Mouse (Mus musculus) left cerebral cortex, adult 2 months (tissue): ENCODE data around the gene Cdk1. TPM values are rescaled to one million over a fixed set of nuclear protein-coding genes. Genes with fewer than 3 reads are reported as not detected.
A peak's percentile ranks its signal among the peaks of the same experiment; 100 is the strongest.
"Not testable (repeated sequence)": the region's sequence is repeated elsewhere in the genome, so short reads cannot be mapped to it uniquely, and the experiment has no call there.

Source experiments
- DNase-seq, 2 experiments: peaks; one replicate each; pipeline ENCODE4 v3.0.0; 2021 to 2022; ENCODE audit warnings: low spot score in 2 of 2, mixed read lengths in 1 of 2; ENCODE audit errors: extremely low spot score in 1 of 2
- H3K27ac ChIP-seq: fragments of 200-600 bp; 2 replicates; pipeline ENCODE4 v1.8.1; 2022
- H3K4me3 ChIP-seq: fragments of 200-600 bp; 2 replicates; pipeline ENCODE4 v1.8.1; 2022
- CTCF ChIP-seq: fragments of 200-600 bp; IDR thresholded peaks from 2 replicates; pipeline ENCODE4 v1.8.1; 2022; ENCODE audit warnings: antibody characterized with exemption, mild to moderate bottlenecking, moderate library complexity
- intact Hi-C: fragments of 180-260 bp; cut with DNase I; formaldehyde crosslinking; loops from one replicate; pipeline ENCODE4 v1.15.1; 2025
- total RNA-seq, 2 experiments: library from RNA; stranded (reverse); gene quantifications; 2 replicates each; pipeline ENCODE4 v1.2.3; 2021

Gene Cdk1
- total RNA-seq, 2 experiments from 2014 or later = 0.36 to 0.40 TPM

DNA sequence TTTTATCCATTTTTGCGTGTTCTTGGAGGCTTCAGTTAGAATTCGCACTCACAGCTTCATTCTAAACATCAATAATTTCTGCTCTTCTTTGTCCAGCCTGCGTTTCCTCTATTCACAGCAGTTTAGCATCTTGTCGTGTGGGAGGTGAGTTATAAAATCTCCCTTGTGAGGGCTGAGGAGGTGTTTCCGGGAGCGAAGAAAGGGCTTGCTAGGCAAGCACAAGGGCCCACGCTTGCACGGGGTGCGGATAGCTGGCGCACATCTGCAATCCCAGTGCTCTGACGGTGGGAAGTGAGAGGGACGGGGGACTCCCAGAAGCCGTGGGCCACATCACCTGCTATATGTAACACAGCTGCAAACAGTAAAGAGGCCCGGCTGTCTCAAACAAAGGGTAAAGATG lies 19.3 kb upstream of the Cdk1 start:
- intact Hi-C loops = no loop called here
- no peak for TF ChIP-seq CTCF
- no peak overlapping the region for H3K27ac ChIP-seq
- peak in 1 of 2 experiments; percentile 18 for DNase-seq
- no peak overlapping the region for H3K4me3 ChIP-seq

DNA sequence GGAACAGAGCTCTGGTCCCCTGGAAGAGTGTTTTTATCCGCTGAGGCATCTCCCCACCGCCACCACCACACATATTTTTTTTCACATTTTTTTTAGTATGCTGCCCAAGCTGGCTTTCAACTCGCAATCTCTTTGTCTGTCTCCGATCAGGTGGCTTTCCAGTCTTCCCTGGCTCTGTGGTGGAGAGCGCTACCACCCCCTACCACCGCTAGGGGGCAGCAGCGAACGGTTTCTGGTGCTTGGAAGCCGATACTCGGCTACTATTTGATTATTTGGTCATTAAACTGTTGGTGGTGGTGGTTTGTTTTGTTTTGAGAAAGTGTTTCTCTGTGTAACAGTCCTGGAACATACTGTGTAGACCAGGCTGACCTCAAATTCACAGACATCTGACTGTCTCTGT lies 18.7 kb upstream of the Cdk1 start:
- intact Hi-C loops = no loop called here

DNA sequence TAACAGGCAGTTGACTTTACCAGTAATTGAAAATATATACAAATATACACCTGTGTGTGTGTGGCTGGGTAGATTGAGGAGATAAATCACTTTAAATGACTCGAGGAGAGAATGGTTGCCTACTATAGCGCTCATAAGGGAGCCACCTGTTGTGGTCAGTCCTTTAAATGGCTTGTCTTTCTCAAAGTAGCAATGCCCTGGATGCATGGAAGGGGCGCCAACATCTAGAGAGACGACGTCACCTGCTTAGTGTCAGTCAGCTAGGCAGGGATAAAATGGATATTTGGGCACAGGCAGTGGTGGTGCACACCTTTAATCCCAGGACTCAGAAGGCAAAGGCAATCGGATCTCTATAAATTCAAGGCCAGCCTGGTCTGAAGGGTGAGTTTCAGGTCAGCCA lies 16.6 kb upstream of the Cdk1 start:
- intact Hi-C loops = loop anchor here (5.0 kb wide), 1 partner anchor 283 kb away; no protein-coding TSS in a partner anchor
- no peak for DNase-seq

More for the DNA sequence above, 18.7 kb upstream of the Cdk1 start:
- peak; percentile 73 for TF ChIP-seq CTCF
- DNase-seq = peak in 1 of 2 experiments; percentile 26
- H3K27ac ChIP-seq = no peak overlapping the region
- H3K4me3 ChIP-seq = no peak overlapping the region

DNA sequence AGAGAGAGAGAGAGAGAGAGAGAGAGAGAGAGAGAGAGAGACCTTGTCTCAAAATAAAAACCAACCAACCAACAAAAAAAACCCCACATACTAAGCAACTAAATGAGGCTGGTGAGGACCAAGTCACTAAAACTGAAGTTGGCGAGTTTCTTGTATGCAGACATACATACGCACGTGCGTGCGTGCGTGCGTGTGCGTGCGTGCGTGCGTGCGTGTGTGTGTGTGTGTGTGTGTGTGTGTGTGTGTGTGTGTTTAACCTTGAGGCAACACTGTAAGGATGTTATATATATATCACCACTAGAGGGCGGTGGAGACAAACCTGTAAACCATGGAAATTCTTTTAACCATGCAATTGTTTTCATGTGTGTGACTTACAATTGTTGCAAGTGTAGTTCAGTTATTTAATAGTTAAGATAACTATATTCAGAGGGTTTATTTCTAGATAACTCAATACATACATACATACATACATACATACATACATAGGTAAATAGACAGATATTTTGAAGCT lies 14.2 kb upstream of the Cdk1 start:
- TF ChIP-seq CTCF = peak; percentile 40
- no peak for DNase-seq
- Histone ChIP-seq H3K27ac (no peak overlapping the region), H3K4me3 (no peak overlapping the region)
- intact Hi-C loops = loop anchor here (5.0 kb wide), 1 partner anchor 285 kb away; no protein-coding TSS in a partner anchor

More for the DNA sequence above, 16.6 kb upstream of the Cdk1 start:
- Histone ChIP-seq H3K27ac (no peak overlapping the region), H3K4me3 (no peak overlapping the region)
- no peak for TF ChIP-seq CTCF

DNA sequence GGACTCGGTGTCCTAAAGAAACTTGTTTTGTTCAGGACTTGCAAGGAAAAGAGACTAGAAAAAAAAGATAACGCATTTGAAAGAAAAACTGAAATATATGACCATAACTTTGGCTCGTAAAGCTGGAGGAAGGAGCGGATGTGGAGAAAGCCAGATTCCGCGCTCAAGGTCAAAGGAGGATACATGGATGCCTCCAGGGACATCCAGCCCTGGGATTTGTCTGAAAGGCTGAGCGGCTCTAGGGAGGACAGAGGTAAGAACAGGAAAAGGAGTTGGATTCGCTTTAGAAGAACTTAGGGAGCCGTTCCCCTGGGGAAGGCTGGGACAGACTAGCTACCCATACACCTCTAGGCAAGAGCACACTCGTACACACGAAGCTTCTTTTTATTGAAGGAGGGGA lies 13.5 kb upstream of the Cdk1 start:
- no peak overlapping the region for H3K27ac ChIP-seq
- no peak for TF ChIP-seq CTCF
- DNase-seq = no peak
- intact Hi-C loops = loop anchor here (5.0 kb wide), 1 partner anchor 286 kb away; no protein-coding TSS in a partner anchor
- H3K4me3 ChIP-seq = no peak overlapping the region

DNA sequence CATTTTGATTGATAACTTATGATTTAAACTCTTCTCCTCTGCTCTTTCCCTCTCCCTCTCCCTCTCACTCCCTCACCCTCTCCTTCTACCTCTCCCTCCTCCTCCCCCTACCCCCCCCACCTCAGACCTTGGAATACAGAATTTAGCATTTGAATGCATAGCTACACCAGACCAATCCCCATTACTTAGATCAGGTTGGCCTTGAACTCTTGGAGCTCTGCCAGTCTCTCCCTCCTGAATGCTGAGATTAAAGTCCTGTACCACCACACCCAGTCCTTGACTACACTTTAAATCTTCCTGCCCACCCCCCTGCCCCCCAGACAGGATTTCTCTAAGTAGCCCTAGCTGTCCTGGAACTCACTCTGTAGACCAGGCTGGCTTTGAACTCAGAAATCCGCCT lies 6.9 kb upstream of the Cdk1 start:
- no peak overlapping the region for H3K4me3 ChIP-seq
- no peak for TF ChIP-seq CTCF
- no peak overlapping the region for H3K27ac ChIP-seq
- DNase-seq = no peak
- intact Hi-C loops = no loop called here

DNA sequence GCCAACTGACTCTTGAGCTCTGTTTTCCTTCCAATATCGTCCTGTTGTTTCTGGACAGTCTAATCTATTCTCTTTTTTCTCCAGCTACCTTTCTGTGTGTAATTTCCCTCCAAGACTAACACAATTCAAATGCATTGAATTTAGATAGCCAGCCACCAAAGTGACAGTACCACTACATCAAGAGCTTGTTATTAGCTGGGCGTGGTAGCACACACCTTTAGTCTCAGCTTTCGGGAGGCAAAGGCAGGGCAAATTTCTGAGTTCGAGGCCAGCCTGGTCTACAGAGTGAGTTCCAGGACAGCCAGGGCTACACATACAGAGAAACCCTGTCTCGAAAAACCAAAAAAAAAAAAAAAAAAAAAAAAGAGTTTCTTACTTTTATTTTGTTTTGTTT lies 345 bp upstream of the Cdk1 start:
- H3K27ac ChIP-seq, intact Hi-C loops, DNase-seq: not testable (repeated sequence)
- H3K4me3 ChIP-seq = peak overlapping the region; percentile 53; the same call in 1 of the 2 replicates

DNA sequence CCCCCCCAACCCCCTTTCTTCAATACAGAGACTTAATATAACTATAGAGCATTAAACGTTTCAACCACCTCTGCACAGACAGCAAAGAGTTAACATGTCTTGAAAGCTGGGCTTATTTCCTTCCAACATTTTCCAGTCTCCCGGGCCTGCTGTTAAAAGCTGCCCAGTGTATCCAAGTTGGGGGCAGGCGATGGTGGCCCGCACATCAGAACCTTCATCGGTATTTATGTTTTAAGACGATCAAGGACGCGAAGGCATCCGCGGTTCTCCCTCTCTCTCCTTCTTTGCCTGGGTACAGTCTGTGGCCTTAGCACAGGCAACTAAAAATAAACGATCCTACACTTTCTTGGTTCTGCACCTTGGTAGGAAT lies 911 bp downstream of the Cdk1 start:
- Histone ChIP-seq H3K4me3 (peak overlapping the region; percentile 53), H3K27ac (no peak overlapping the region)
- intact Hi-C loops = no loop called here
- DNase-seq = no peak
- TF ChIP-seq CTCF = no peak

DNA sequence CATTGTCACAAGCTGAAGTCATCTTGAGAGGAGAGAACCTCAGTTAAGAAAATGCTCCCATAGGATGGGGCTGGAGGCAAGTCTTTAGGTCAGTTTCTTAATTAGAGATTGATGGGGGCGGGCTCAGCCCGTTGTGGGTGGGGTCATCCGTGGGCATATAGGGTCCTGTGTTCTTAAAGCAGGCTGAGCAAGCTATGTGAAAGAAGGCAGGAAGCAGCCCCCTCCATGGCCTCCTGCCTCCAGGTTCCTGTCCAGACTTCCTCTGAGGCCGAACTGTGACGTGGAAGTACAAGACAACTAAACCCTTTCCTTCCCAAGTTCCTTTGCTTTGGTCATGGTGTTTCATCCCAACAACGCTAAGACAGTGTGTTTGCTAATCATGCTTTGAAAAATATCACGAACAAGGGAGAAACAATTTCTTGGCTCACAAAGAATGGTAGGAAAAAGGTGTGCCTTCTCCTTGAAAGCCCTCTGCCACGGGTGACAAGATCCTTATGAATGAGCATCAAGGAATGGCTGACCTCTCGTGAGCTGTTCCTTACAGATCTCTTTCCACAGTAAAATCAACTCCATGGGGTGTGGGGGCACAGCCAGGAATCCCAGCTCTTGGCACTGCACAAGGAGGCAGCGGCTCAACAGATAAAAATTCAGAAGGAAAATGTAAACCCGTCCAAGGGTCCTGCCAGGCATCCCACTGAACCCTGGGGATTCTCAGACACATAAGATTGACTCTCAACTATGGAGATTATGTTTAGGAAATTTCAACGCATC lies 1.5 kb downstream of the Cdk1 start:
- TF ChIP-seq CTCF = no peak
- Histone ChIP-seq H3K4me3 (no peak overlapping the region), H3K27ac (no peak overlapping the region)
- intact Hi-C loops = no loop called here
- DNase-seq = no peak

DNA sequence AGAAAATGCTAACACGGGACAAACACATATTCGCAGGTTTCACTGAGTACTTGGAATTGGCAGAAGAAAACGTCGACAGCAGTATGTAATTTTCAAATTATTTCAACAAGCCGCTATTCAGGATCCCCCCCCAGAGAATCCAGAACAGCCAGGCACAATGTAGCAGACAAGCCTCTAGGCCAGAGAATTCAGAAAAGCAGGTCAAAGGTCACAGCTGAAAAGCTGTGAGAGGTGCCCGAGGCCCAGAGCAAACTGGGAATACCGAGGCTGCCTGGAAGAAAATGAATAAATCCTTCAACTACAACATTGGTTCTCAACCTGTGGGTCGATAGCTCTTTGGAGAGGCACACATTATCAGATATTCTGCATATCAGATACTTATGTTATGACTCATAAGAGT lies 4.5 kb downstream of the Cdk1 start:
- no peak for TF ChIP-seq CTCF
- H3K4me3 ChIP-seq = no peak overlapping the region
- H3K27ac ChIP-seq = no peak overlapping the region
- intact Hi-C loops = no loop called here
- DNase-seq = no peak

DNA sequence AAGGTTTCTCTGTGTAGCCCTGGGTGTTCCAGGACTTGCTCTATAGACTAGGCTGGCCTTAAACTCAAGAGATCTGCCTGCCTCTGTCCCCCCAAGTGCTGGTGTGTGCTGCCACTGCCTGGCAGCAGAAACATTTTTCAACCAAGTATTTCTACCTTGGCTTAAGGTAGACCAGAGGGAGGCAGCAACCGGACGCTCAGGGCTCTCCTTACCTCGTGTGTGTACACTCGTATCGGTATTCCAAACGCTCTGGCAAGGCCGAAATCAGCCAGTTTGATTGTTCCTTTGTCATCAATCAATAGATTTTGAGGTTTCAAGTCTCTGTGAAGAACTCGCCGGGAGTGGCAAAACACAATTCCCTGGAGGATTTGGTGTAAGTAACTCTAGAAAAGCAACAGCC lies 10.4 kb downstream of the Cdk1 start:
- TF ChIP-seq CTCF = no peak
- no peak for DNase-seq
- intact Hi-C loops = no loop called here
- Histone ChIP-seq H3K4me3 (no peak overlapping the region), H3K27ac (no peak overlapping the region)

DNA sequence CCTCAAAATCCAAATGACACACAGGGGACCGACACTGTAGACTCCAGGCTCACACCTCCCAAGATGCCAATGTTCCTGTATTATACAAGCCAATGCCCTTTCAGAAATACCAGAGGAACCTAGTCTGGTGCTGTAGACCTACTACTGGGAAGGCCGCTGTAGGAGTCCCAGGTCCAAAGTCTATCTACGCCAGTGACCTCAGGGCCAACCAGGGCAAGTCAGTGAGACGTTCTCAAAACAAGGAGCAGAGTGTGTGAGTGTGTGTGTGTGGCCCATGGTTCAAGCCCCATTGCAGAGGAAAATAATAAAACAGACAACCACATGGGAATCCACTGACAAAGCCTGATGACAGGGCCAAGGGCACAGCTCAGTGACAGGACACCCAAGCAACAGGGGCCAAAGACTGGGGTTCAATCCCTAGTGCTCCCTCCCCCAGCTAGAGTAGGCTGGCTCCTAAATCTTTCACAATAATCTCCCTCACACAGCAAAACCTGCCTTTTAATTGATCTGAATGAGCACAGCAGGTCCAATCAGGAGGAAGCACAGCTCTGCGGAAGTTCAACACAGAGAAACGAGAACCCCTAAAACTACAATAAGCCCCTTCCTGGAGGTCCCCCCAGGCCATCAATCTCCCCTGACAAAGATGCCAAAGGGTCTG lies 11.0 kb downstream of the Cdk1 start:
- H3K27ac ChIP-seq = no peak overlapping the region
- H3K4me3 ChIP-seq = no peak overlapping the region
- no peak for TF ChIP-seq CTCF
- intact Hi-C loops = no loop called here
- no peak for DNase-seq
